Mouse (Mus musculus): ENCODE results near the gene Alpk1.
A peak's percentile ranks its signal among the peaks of the same experiment; 100 is the strongest.

Alpk1 gene

GRCm38 (mm10) chr3:127780021-127780644, at the start of gene Alpk1:
TSS of gene Alpk1 (minus strand) at chr3:127780527.
- DNase-seq (ENCODE audit: low read depth, low spot score), result peak; percentile 81

- no peak for DNase-seq (ENCODE audit: low read depth, low spot score)
Observed at GRCm38 (mm10) chr3:127827123-127827522, 46.8 kb upstream of the Alpk1 start.

- no peak for DNase-seq (ENCODE audit: low read depth, low spot score)
Observed at GRCm38 (mm10) chr3:127826503-127826902, 46.2 kb upstream of the Alpk1 start.

GRCm38 (mm10) chr3:127823886-127824863, 43.8 kb upstream of the Alpk1 start:
- DNase-seq (ENCODE audit: low read depth, low spot score), result peak; percentile 69

GRCm38 (mm10) chr3:127821209-127821608, 40.9 kb upstream of the Alpk1 start:
- no peak for DNase-seq (ENCODE audit: low read depth, low spot score)

GRCm38 (mm10) chr3:127820400-127820799, 40.1 kb upstream of the Alpk1 start:
- DNase-seq (ENCODE audit: low read depth, low spot score), result no peak

- no peak for DNase-seq (ENCODE audit: low read depth, low spot score)
Observed at GRCm38 (mm10) chr3:127818694-127819663, 38.7 kb upstream of the Alpk1 start.

- DNase-seq (ENCODE audit: low read depth, low spot score), result no peak
Observed at GRCm38 (mm10) chr3:127817120-127817683, 36.9 kb upstream of the Alpk1 start.

- DNase-seq (ENCODE audit: low read depth, low spot score), result no peak
Observed at GRCm38 (mm10) chr3:127809103-127809502, 28.8 kb upstream of the Alpk1 start.

- DNase-seq (ENCODE audit: low read depth, low spot score), result no peak
Observed at GRCm38 (mm10) chr3:127807846-127808245, 27.5 kb upstream of the Alpk1 start.

GRCm38 (mm10) chr3:127805991-127806390, 25.7 kb upstream of the Alpk1 start:
- DNase-seq (ENCODE audit: low read depth, low spot score), result no peak

GRCm38 (mm10) chr3:127805071-127805470, 24.7 kb upstream of the Alpk1 start:
- no peak for DNase-seq (ENCODE audit: low read depth, low spot score)

GRCm38 (mm10) chr3:127804439-127804838, 24.1 kb upstream of the Alpk1 start:
- no peak for DNase-seq (ENCODE audit: low read depth, low spot score)

GRCm38 (mm10) chr3:127802814-127803213, 22.5 kb upstream of the Alpk1 start:
- DNase-seq (ENCODE audit: low read depth, low spot score), result no peak

- no peak for DNase-seq (ENCODE audit: low read depth, low spot score)
Observed at GRCm38 (mm10) chr3:127801162-127801561, 20.8 kb upstream of the Alpk1 start.

- no peak for DNase-seq (ENCODE audit: low read depth, low spot score)
Observed at GRCm38 (mm10) chr3:127796271-127796670, 15.9 kb upstream of the Alpk1 start.

- DNase-seq (ENCODE audit: low read depth, low spot score), result peak; percentile 9
Observed at GRCm38 (mm10) chr3:127795762-127796161, 15.4 kb upstream of the Alpk1 start.

GRCm38 (mm10) chr3:127793022-127793421, 12.7 kb upstream of the Alpk1 start:
- DNase-seq (ENCODE audit: low read depth, low spot score), result no peak

- DNase-seq (ENCODE audit: low read depth, low spot score), result no peak
Observed at GRCm38 (mm10) chr3:127791595-127792561, 11.6 kb upstream of the Alpk1 start.

- DNase-seq (ENCODE audit: low read depth, low spot score), result peak; percentile 8
Observed at GRCm38 (mm10) chr3:127791056-127791483, 10.7 kb upstream of the Alpk1 start.

All from CD4-positive, CD25-positive, alpha-beta regulatory T cell, adult 2 months (primary cell).